Mouse (Mus musculus) layer of hippocampus, adult 18-20 months (tissue): ENCODE results near the gene Prss1. TPM values are rescaled to one million over a fixed set of nuclear protein-coding genes. Genes with fewer than 3 reads are reported as not detected.
"Not testable (repeated sequence)": the region's sequence is repeated elsewhere in the genome, so short reads cannot be mapped to it uniquely, and the experiment has no call there.

ENCODE experiments used
- DNase-seq, 2 experiments: peaks; one replicate each; pipeline ENCODE4 v3.0.0; 2022; ENCODE audit warnings: low spot score in 2 of 2
- long read RNA-seq: library from polyadenylated mRNA; stranded (forward); transcript quantifications from one replicate; pipeline ENCODE4 v2.0.0, GENCODE M21; 2021
- total RNA-seq, 2 experiments: library from RNA; stranded (reverse); gene quantifications; 2 replicates each; pipeline ENCODE4 v1.2.3; 2021

Gene Prss1
- not detected for total RNA-seq
- long read RNA-seq: 0 reads

GRCm38 (mm10) chr6:41458632-41459031 is at the start of gene Prss1:
Gene Prss1 (plus strand): TSS chr6:41458932.
- DNase-seq: not testable (repeated sequence)

GRCm38 (mm10) chr6:41442261-41442660 is 16.5 kb upstream of the Prss1 start:
- DNase-seq: not testable (repeated sequence)

- DNase-seq: not testable (repeated sequence)
Measured at GRCm38 (mm10) chr6:41446045-41446444, 12.7 kb upstream of the Prss1 start, which contains the start of gene Gm10334. Gene Gm10334 (minus strand): TSS chr6:41446145.

- no peak for DNase-seq
Measured at GRCm38 (mm10) chr6:41499374-41499773, 40.6 kb downstream of the Prss1 start.

- no peak for DNase-seq
Measured at GRCm38 (mm10) chr6:41504915-41505314, 46.2 kb downstream of the Prss1 start.

GRCm38 (mm10) chr6:41505323-41505722 is 46.6 kb downstream of the Prss1 start:
- DNase-seq: no peak

Other genes starting within 250 kb of the Prss1 start
- not detected for gene Try4, start 156.7 kb upstream of the Prss1 start, total RNA-seq
- not detected for gene Try5, start 142.1 kb upstream of the Prss1 start, total RNA-seq
- not detected for gene Try10, start 104.8 kb upstream of the Prss1 start, total RNA-seq
- not detected for gene Prss3, start 81.3 kb upstream of the Prss1 start, total RNA-seq
- not detected for gene Gm5771, start 66.6 kb upstream of the Prss1 start, total RNA-seq
- not detected for gene Gm10334, start 12.8 kb upstream of the Prss1 start, total RNA-seq
- gene Prss2, start 62.9 kb downstream of the Prss1 start, total RNA-seq: not detected
- 10 to 100 TPM; 75.5 to 80.5 TPM for gene Ephb6, start 146.6 kb downstream of the Prss1 start, total RNA-seq
- under 1 TPM; 0.59 to 0.81 TPM for gene Trpv6, start 177.5 kb downstream of the Prss1 start, total RNA-seq
- not detected for gene Trpv5, start 221.8 kb downstream of the Prss1 start, total RNA-seq
- gene Llcfc1, start 225.5 kb downstream of the Prss1 start, total RNA-seq: not detected
- gene Kel, start 245.4 kb downstream of the Prss1 start, total RNA-seq: not detected